Mouse (Mus musculus) yolk sac, embryonic 10.5 days (tissue): ENCODE measurements around the gene Ostf1.

Experiments
- DNase-seq: peaks from one replicate; pipeline ENCODE4 v3.0.0-alpha.2; 2017; ENCODE audit warnings: low spot score

The Ostf1 gene

GRCm38 (mm10) chr19:18568828-18569430, 62.7 kb downstream of the Ostf1 start:
- no peak for DNase-seq

GRCm38 (mm10) chr19:18567936-18568827, 63.4 kb downstream of the Ostf1 start:
- no peak for DNase-seq

GRCm38 (mm10) chr19:18567501-18567900, 64.1 kb downstream of the Ostf1 start:
- no peak for DNase-seq

- DNase-seq: no peak
Observed at GRCm38 (mm10) chr19:18557708-18558107, 73.9 kb downstream of the Ostf1 start.

GRCm38 (mm10) chr19:18555645-18556044, 76.0 kb downstream of the Ostf1 start:
- DNase-seq: no peak

- DNase-seq: peak; percentile 27
Observed at GRCm38 (mm10) chr19:18548668-18549067, 83.0 kb downstream of the Ostf1 start.
